Mouse (Mus musculus) megakaryocyte, embryonic 14.5 days (primary cell): ENCODE data around the gene Slc36a2.

ENCODE experiments used
- FLI1 ChIP-seq: IDR thresholded peaks from 2 replicates; pipeline ENCODE4 v1.6.1; 2012; ENCODE audit warnings: low read length, inconsistent platforms, mixed read lengths
- GATA1 ChIP-seq: IDR thresholded peaks from 3 replicates; pipeline ENCODE4 v1.6.1; 2012; ENCODE audit warnings: mixed read lengths, low read length, inconsistent platforms, borderline replicate concordance

DNA sequence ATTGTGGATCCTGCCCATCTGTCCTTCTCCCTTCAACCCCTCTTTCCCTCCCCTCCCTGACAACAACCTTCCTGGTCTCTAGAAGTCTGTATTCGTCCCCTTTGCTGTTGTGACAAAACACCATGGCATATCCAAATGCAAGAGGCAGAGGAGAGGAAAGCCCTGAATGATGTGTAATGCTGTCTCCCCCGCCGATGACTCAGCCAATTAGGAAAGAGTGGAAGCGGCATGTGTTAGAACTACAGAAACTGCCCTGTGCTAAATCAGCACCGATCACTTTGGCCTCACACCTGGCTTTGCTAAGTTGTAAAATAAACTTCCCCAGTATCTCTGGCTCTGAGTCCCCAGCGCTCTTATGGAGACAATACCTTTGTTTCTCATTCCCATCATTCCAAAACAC is 12.2 kb upstream of the Slc36a2 start:
- TF ChIP-seq GATA1 = no peak
- no peak for TF ChIP-seq FLI1
